Mouse (Mus musculus) thymus, adult 2 months (tissue): ENCODE measurements around the gene Gm49384. TPM values are rescaled to one million over a fixed set of nuclear protein-coding genes. Genes with fewer than 3 reads are reported as not detected.

Experiments used
- DNase-seq: peaks from one replicate; pipeline ENCODE4 v3.0.0; 2021
- H3K27ac ChIP-seq: fragments of 200-500 bp; 2 replicates; pipeline ENCODE4 v1.5.1; 2012; ENCODE audit warnings: low read length, control low read depth; ENCODE audit not compliant: control insufficient read depth, insufficient read depth
- H3K27me3 ChIP-seq: fragments of 200-500 bp; 2 replicates; pipeline ENCODE4 v1.6.1; 2012; ENCODE audit warnings: mild to moderate bottlenecking, low read length, moderate library complexity, mixed read lengths; ENCODE audit not compliant: control insufficient read depth, insufficient read depth
- H3K36me3 ChIP-seq: fragments of 200-500 bp; 2 replicates; pipeline ENCODE4 v1.6.1; 2012; ENCODE audit warnings: mild to moderate bottlenecking, low read length, moderate library complexity; ENCODE audit not compliant: control insufficient read depth, insufficient read depth
- H3K4me1 ChIP-seq: fragments of 200-500 bp; replicated peaks from 2 replicates; pipeline ENCODE4 v1.6.1; 2012; ENCODE audit warnings: low read length; ENCODE audit not compliant: control insufficient read depth, insufficient read depth
- H3K4me3 ChIP-seq: fragments of 200-500 bp; 2 replicates; pipeline ENCODE4 v1.5.1; 2012; ENCODE audit warnings: mild to moderate bottlenecking, low read length, control low read depth, moderate library complexity; ENCODE audit not compliant: control insufficient read depth, insufficient read depth
- CTCF ChIP-seq: fragments of 200-500 bp; IDR thresholded peaks from 2 replicates; pipeline ENCODE4 v1.5.1; 2012; ENCODE audit warnings: mild to moderate bottlenecking, control low read depth, low read length, moderate library complexity, borderline replicate concordance; ENCODE audit not compliant: control insufficient read depth, poor library complexity, insufficient read depth; ENCODE audit errors: extremely low read depth
- POLR2A ChIP-seq: fragments of 200-500 bp; IDR thresholded peaks from 2 replicates; pipeline ENCODE4 v1.6.1; 2012; ENCODE audit warnings: mild to moderate bottlenecking, low read length, control low read depth, moderate library complexity; ENCODE audit not compliant: control insufficient read depth, poor library complexity, insufficient read depth; ENCODE audit errors: extremely low read depth
- WGBS: fragments of 180-500 bp; shearing (Covaris S2); methylation state at CpG from one replicate; pipeline ENCODE4 v1.1.7; 2018; 5-methylcytosine and 5-hydroxymethylcytosine counted together
- polyA plus RNA-seq: library from polyadenylated mRNA; depleted of rRNA; stranded (reverse); fragments of >200 nt; gene quantifications from 2 replicates; pipeline ENCODE4 v1.2.3, GENCODE M21; 2012; rRNA removed

Gm49384 gene
- polyA plus RNA-seq, 1 experiment = 0.36 TPM

GRCm38 (mm10) chr12:69147166-69147735 lies 56.8 kb downstream of the Gm49384 start:
- Histone ChIP-seq H3K4me1 (no peaks in the 10 kb centered on the region), H3K4me3 (no peak overlapping the region), H3K27ac (no peak overlapping the region), H3K36me3 (no peaks in the 10 kb centered on the region), H3K27me3 (no peaks in the 10 kb centered on the region)
- no peak for TF ChIP-seq POLR2A
- no peak for TF ChIP-seq CTCF
- 97% methylated on average over 5 of the region's 5 CpGs for WGBS
- DNase-seq = no peak

GRCm38 (mm10) chr12:69143460-69143859 lies 60.6 kb downstream of the Gm49384 start:
- Histone ChIP-seq H3K36me3 (no peaks in the 10 kb centered on the region), H3K4me3 (no peak overlapping the region), H3K27me3 (no peaks in the 10 kb centered on the region), H3K4me1 (no peaks in the 10 kb centered on the region), H3K27ac (no peak overlapping the region)
- TF ChIP-seq POLR2A (no peak), CTCF (no peak)
- 93% methylated on average over 6 of the region's 6 CpGs for WGBS
- DNase-seq = no peak

- 95% methylated on average over 7 of the region's 7 CpGs for WGBS
- no peaks in the 10 kb centered on the region for H3K4me1 ChIP-seq
- H3K27ac ChIP-seq = no peak overlapping the region
- no peaks in the 10 kb centered on the region for H3K36me3 ChIP-seq
- TF ChIP-seq CTCF = no peak
- no peak for TF ChIP-seq POLR2A
- no peak for DNase-seq
- H3K27me3 ChIP-seq = no peaks in the 10 kb centered on the region
- no peak overlapping the region for H3K4me3 ChIP-seq
Measured at GRCm38 (mm10) chr12:69139841-69140240, 64.2 kb downstream of the Gm49384 start.

Other genes starting within 250 kb of the Gm49384 start
- 1,765 and 2,152 TPM in 2 replicates for gene Rps29, start 45.1 kb downstream of the Gm49384 start, polyA plus RNA-seq
- gene Lrr1, start 35.5 kb downstream of the Gm49384 start, polyA plus RNA-seq = 6.5 and 11.1 TPM in 2 replicates
- 153 and 166 TPM in 2 replicates for gene Rpl36al, start 20.2 kb downstream of the Gm49384 start, polyA plus RNA-seq
- 21.5 and 21.8 TPM in 2 replicates for gene Mgat2, start 20.1 kb downstream of the Gm49384 start, polyA plus RNA-seq
- 5.5 and 9.5 TPM in 2 replicates for gene Gm49383, start 7.2 kb downstream of the Gm49384 start, polyA plus RNA-seq
- gene Dnaaf2, start 5.8 kb downstream of the Gm49384 start, polyA plus RNA-seq = 4.8 TPM in 2 replicates
- gene Pole2, start 23.9 kb upstream of the Gm49384 start, polyA plus RNA-seq = 16.5 and 16.9 TPM in 2 replicates
- gene Klhdc1, start 36.9 kb upstream of the Gm49384 start, polyA plus RNA-seq = 1.2 and 1.4 TPM in 2 replicates
- 20.0 and 21.7 TPM in 2 replicates for gene Klhdc2, start 92.4 kb upstream of the Gm49384 start, polyA plus RNA-seq
- gene Nemf, start 152.9 kb upstream of the Gm49384 start, polyA plus RNA-seq = 7.3 and 8.5 TPM in 2 replicates
- 226 and 341 TPM in 2 replicates for gene Arf6, start 167.9 kb upstream of the Gm49384 start, polyA plus RNA-seq
- 1.1 and 2.8 TPM in 2 replicates for gene Gm9887, start 168.2 kb upstream of the Gm49384 start, polyA plus RNA-seq